Mouse (Mus musculus) neural tube, embryonic 15.5 days (tissue): Measurements from ENCODE around the gene Ptprd. TPM values are rescaled to one million over a fixed set of nuclear protein-coding genes. Genes with fewer than 3 reads are reported as not detected.
A peak's percentile ranks its signal among the peaks of the same experiment; 100 is the strongest.

Experiments
- ATAC-seq: fragments of 200-750 bp; cut with Nextera tagmentation; 2 replicates; pipeline ENCODE4 v1.8.0; 2017; ENCODE audit warnings: mild to moderate bottlenecking, moderate TSS enrichment, moderate library complexity; ENCODE audit not compliant: low FRiP score
- H3K27ac ChIP-seq: fragments of 300-500 bp; sonication (generic); replicated peaks from 2 replicates; pipeline ENCODE4 v1.5.1; 2015; ENCODE audit warnings: mild to moderate bottlenecking, inconsistent platforms
- H3K27me3 ChIP-seq: fragments of 300-500 bp; sonication (generic); replicated peaks from 2 replicates; pipeline ENCODE4 v1.6.1; 2015; ENCODE audit warnings: inconsistent platforms
- H3K36me3 ChIP-seq: fragments of 300-500 bp; sonication (generic); 2 replicates; pipeline ENCODE4 v1.6.1; 2015; ENCODE audit warnings: inconsistent platforms
- H3K4me1 ChIP-seq: fragments of 300-500 bp; sonication (generic); 2 replicates; pipeline ENCODE4 v1.6.1; 2015; ENCODE audit warnings: inconsistent platforms
- H3K4me2 ChIP-seq: fragments of 300-500 bp; sonication (generic); 2 replicates; pipeline ENCODE4 v1.6.1; 2015; ENCODE audit warnings: inconsistent platforms, mild to moderate bottlenecking, moderate library complexity
- H3K4me3 ChIP-seq: fragments of 300-500 bp; sonication (generic); replicated peaks from 2 replicates; pipeline ENCODE4 v1.5.1; 2015; ENCODE audit warnings: mild to moderate bottlenecking, inconsistent platforms
- H3K9ac ChIP-seq: fragments of 300-500 bp; sonication (generic); replicated peaks from 2 replicates; pipeline ENCODE4 v1.6.1; 2015; ENCODE audit warnings: mild to moderate bottlenecking, inconsistent platforms
- H3K9me3 ChIP-seq: fragments of 300-500 bp; sonication (generic); replicated peaks from 2 replicates; pipeline ENCODE4 v1.6.1; 2016; ENCODE audit warnings: inconsistent platforms
- WGBS: fragments of 180-500 bp; shearing (Covaris S2); methylation state at CpG from one replicate; pipeline ENCODE4 v1.1.7; 2015; ENCODE audit warnings: mixed read lengths; 5-methylcytosine and 5-hydroxymethylcytosine counted together
- polyA plus RNA-seq: library from polyadenylated mRNA; unstranded; fragments of >200 nt; fragmentation: Nextera tagmentation; extraction: Ambion mirVana; gene quantifications from 2 replicates; pipeline ENCODE4 v1.2.1, GENCODE M21; 2015

The Ptprd gene
- polyA plus RNA-seq, 1 experiment from 2014 or later = 96.1 TPM

- Histone ChIP-seq H3K27ac (no peak overlapping the region), H3K36me3 (no peaks in the 10 kb centered on the region), H3K4me2 (no peak overlapping the region), H3K4me1 (peaks cover 5% of the 10 kb centered on the region), H3K27me3 (no peaks in the 10 kb centered on the region), H3K9me3 (no peaks in the 10 kb centered on the region), H3K9ac (no peak overlapping the region), H3K4me3 (no peak overlapping the region)
- 34% methylated on average over 2 of the region's 2 CpGs for WGBS
- no peak for ATAC-seq
These were observed 895.1 kb downstream of the Ptprd start for GRCm38 (mm10) chr4:77316644-77317043.

- H3K27ac ChIP-seq = no peak overlapping the region
- no peaks in the 10 kb centered on the region for H3K4me1 ChIP-seq
- H3K27me3 ChIP-seq = no peaks in the 10 kb centered on the region
- WGBS = 88% methylated on average over 3 of the region's 3 CpGs
- no peaks in the 10 kb centered on the region for H3K36me3 ChIP-seq
- ATAC-seq = no peak
- H3K4me3 ChIP-seq = no peak overlapping the region
- no peak overlapping the region for H3K4me2 ChIP-seq
- no peak overlapping the region for H3K9ac ChIP-seq
- no peaks in the 10 kb centered on the region for H3K9me3 ChIP-seq
These were observed 901.5 kb downstream of the Ptprd start for GRCm38 (mm10) chr4:77310127-77310788.

GRCm38 (mm10) chr4:77283423-77283822 is 928.3 kb downstream of the Ptprd start:
- H3K9ac ChIP-seq = no peak overlapping the region
- H3K9me3 ChIP-seq = no peaks in the 10 kb centered on the region
- H3K4me2 ChIP-seq = no peak overlapping the region
- ATAC-seq = no peak
- H3K4me1 ChIP-seq = no peaks in the 10 kb centered on the region
- no peaks in the 10 kb centered on the region for H3K27me3 ChIP-seq
- 92% methylated on average over 1 of the region's 1 CpGs for WGBS
- no peaks in the 10 kb centered on the region for H3K36me3 ChIP-seq
- no peak overlapping the region for H3K27ac ChIP-seq
- H3K4me3 ChIP-seq = no peak overlapping the region

- Histone ChIP-seq H3K4me2 (no peak overlapping the region), H3K9ac (no peak overlapping the region), H3K27ac (no peak overlapping the region), H3K36me3 (no peaks in the 10 kb centered on the region), H3K9me3 (no peaks in the 10 kb centered on the region), H3K4me3 (no peak overlapping the region), H3K27me3 (no peaks in the 10 kb centered on the region), H3K4me1 (no peaks in the 10 kb centered on the region)
- ATAC-seq = no peak
- 54% methylated on average over 4 of the region's 4 CpGs for WGBS
These were observed 933.8 kb downstream of the Ptprd start for GRCm38 (mm10) chr4:77277913-77278312.

- Histone ChIP-seq H3K27ac (no peak overlapping the region), H3K4me1 (peaks cover 11% of the 10 kb centered on the region; the same call in 1 of the 2 replicates), H3K27me3 (no peaks in the 10 kb centered on the region), H3K9ac (no peak overlapping the region), H3K4me2 (no peak overlapping the region), H3K4me3 (no peak overlapping the region), H3K9me3 (no peaks in the 10 kb centered on the region), H3K36me3 (no peaks in the 10 kb centered on the region)
- 44% methylated on average over 1 of the region's 1 CpGs for WGBS
- ATAC-seq = no peak; the same call in none of the 2 replicates
These were observed 951.8 kb downstream of the Ptprd start for GRCm38 (mm10) chr4:77259972-77260290.

GRCm38 (mm10) chr4:77259250-77259971 is 952.4 kb downstream of the Ptprd start:
- Histone ChIP-seq H3K4me1 (peaks cover 11% of the 10 kb centered on the region; the same call in 1 of the 2 replicates), H3K27me3 (no peaks in the 10 kb centered on the region), H3K36me3 (no peaks in the 10 kb centered on the region), H3K27ac (no peak overlapping the region), H3K4me2 (peak overlapping the region; percentile 14), H3K9me3 (no peaks in the 10 kb centered on the region), H3K9ac (no peak overlapping the region), H3K4me3 (no peak overlapping the region)
- 27% methylated on average over 8 of the region's 8 CpGs for WGBS
- peak; percentile 90 for ATAC-seq

- H3K4me1 ChIP-seq = peaks cover 3% of the 10 kb centered on the region; the same call in 1 of the 2 replicates
- no peak overlapping the region for H3K9ac ChIP-seq
- no peak overlapping the region for H3K4me3 ChIP-seq
- 36% methylated on average over 4 of the region's 4 CpGs for WGBS
- no peak overlapping the region for H3K4me2 ChIP-seq
- peak; percentile 55; the same call in 1 of the 2 replicates for ATAC-seq
- H3K9me3 ChIP-seq = no peaks in the 10 kb centered on the region
- H3K36me3 ChIP-seq = no peaks in the 10 kb centered on the region
- no peak overlapping the region for H3K27ac ChIP-seq
- H3K27me3 ChIP-seq = no peaks in the 10 kb centered on the region
These were observed 960.6 kb downstream of the Ptprd start for GRCm38 (mm10) chr4:77251188-77251587.

GRCm38 (mm10) chr4:77249801-77250200 is 962.0 kb downstream of the Ptprd start:
- Histone ChIP-seq H3K36me3 (no peaks in the 10 kb centered on the region), H3K4me1 (peaks cover 3% of the 10 kb centered on the region; the same call in 1 of the 2 replicates), H3K27ac (no peak overlapping the region), H3K4me3 (no peak overlapping the region), H3K4me2 (no peak overlapping the region), H3K9ac (no peak overlapping the region), H3K9me3 (no peaks in the 10 kb centered on the region), H3K27me3 (no peaks in the 10 kb centered on the region)
- ATAC-seq = no peak
- 48% methylated on average over 1 of the region's 1 CpGs for WGBS

GRCm38 (mm10) chr4:77248918-77249317 is 962.8 kb downstream of the Ptprd start:
- Histone ChIP-seq H3K27ac (no peak overlapping the region), H3K4me2 (no peak overlapping the region), H3K9ac (no peak overlapping the region), H3K27me3 (no peaks in the 10 kb centered on the region), H3K4me1 (peaks cover 3% of the 10 kb centered on the region; the same call in 1 of the 2 replicates), H3K9me3 (no peaks in the 10 kb centered on the region), H3K36me3 (no peaks in the 10 kb centered on the region), H3K4me3 (no peak overlapping the region)
- no peak for ATAC-seq
- 83% methylated on average over 1 of the region's 1 CpGs for WGBS

- no peak overlapping the region for H3K9ac ChIP-seq
- ATAC-seq = peak; percentile 59; the same call in 1 of the 2 replicates
- H3K4me1 ChIP-seq = 0 out of 2 replicates have a peak, but pooled peaks cover 5% of the 10 kb centered on the region
- 16% methylated on average over 6 of the region's 6 CpGs for WGBS
- peak overlapping the region; percentile 20; the same call in 1 of the 2 replicates for H3K4me2 ChIP-seq
- no peaks in the 10 kb centered on the region for H3K9me3 ChIP-seq
- H3K36me3 ChIP-seq = no peaks in the 10 kb centered on the region
- no peak overlapping the region for H3K27ac ChIP-seq
- no peaks in the 10 kb centered on the region for H3K27me3 ChIP-seq
- no peak overlapping the region for H3K4me3 ChIP-seq
These were observed 969.8 kb downstream of the Ptprd start for GRCm38 (mm10) chr4:77241852-77242455.

- WGBS = 21% methylated on average over 1 of the region's 1 CpGs
- Histone ChIP-seq H3K9me3 (no peaks in the 10 kb centered on the region), H3K4me2 (no peak overlapping the region), H3K4me1 (0 out of 2 replicates have a peak, but pooled peaks cover 5% of the 10 kb centered on the region), H3K36me3 (no peaks in the 10 kb centered on the region), H3K27me3 (no peaks in the 10 kb centered on the region), H3K4me3 (no peak overlapping the region), H3K9ac (no peak overlapping the region), H3K27ac (no peak overlapping the region)
- no peak for ATAC-seq
These were observed 973.6 kb downstream of the Ptprd start for GRCm38 (mm10) chr4:77238144-77238543.

- ATAC-seq = no peak
- WGBS = 78% methylated on average over 2 of the region's 2 CpGs
- Histone ChIP-seq H3K36me3 (no peaks in the 10 kb centered on the region), H3K4me2 (no peak overlapping the region), H3K27me3 (no peaks in the 10 kb centered on the region), H3K9ac (no peak overlapping the region), H3K4me1 (no peaks in the 10 kb centered on the region), H3K4me3 (no peak overlapping the region), H3K9me3 (no peaks in the 10 kb centered on the region), H3K27ac (no peak overlapping the region)
These were observed 978.5 kb downstream of the Ptprd start for GRCm38 (mm10) chr4:77233243-77233642.
